In the genomic region with DNA sequence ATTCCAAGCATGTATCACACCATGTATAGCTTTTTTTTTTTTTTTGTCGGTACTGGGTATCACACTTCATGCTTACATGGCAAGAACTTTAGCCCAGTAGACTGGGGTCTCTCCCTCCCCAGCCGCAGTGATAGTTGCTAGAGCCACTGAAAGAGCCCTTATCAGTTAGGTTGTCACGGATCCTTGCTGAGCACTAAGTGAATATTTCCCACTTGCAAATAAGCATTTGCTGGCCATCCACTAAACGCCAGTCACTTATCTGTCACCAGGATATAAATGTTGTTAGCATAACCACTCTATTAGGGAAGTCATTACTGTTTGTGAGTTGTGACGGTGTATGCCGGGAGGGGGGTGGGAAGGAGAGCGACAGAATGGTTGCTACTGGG, we compare ENCODE assay signal across 8 mouse cellular contexts. TPM values are rescaled to one million over a fixed set of nuclear protein-coding genes. Genes with fewer than 3 reads are reported as not detected.
DNase-seq lines count a peak whose midpoint lies in the region; ATAC-seq and TF ChIP-seq lines count a peak whose summit lies in the region.

No protein-coding gene starts in this region.

- H3K9ac ChIP-seq in lung, postnatal 0 days (replicated peaks; ENCODE audit: low read depth): no peak overlapping the region
- peak overlapping the region; percentile 92 for H3K9ac ChIP-seq in intestine, embryonic 16.5 days (ENCODE audit: low read depth, low read length)
- H3K9ac ChIP-seq in midbrain, embryonic 12.5 days (replicated peaks): peak overlapping the region; percentile 83

- no peaks in the 10 kb centered on the region for H3K9me3 ChIP-seq in lung, postnatal 0 days (ENCODE audit: low read length)
- no peaks in the 10 kb centered on the region for H3K9me3 ChIP-seq in intestine, embryonic 16.5 days (ENCODE audit: control insufficient read depth, low read length)
- no peaks in the 10 kb centered on the region for H3K9me3 ChIP-seq in midbrain, embryonic 12.5 days

- peaks cover 10% of the 10 kb centered on the region; the same call in 1 of the 2 replicates for H3K4me1 ChIP-seq in lung, postnatal 0 days (ENCODE audit: insufficient read depth, low read depth, low read length)
- no peaks in the 10 kb centered on the region for H3K4me1 ChIP-seq in embryonic fibroblast, embryonic 13.5 days (ENCODE audit: control insufficient read depth, insufficient read depth, low read length)
- peaks cover 12% of the 10 kb centered on the region for H3K4me1 ChIP-seq in intestine, embryonic 16.5 days (ENCODE audit: control insufficient read depth, insufficient read depth, low read length)
- H3K4me1 ChIP-seq in midbrain, embryonic 12.5 days: peaks cover 18% of the 10 kb centered on the region

- no peak for TF ChIP-seq POLR2A in embryonic fibroblast, embryonic 13.5 days (IDR thresholded peaks at IDR 0.05; ENCODE audit: low read depth, low read length)

- TF ChIP-seq CTCF in lung, postnatal 0 days (IDR thresholded peaks at IDR 0.05): no peak
- TF ChIP-seq CTCF in embryonic fibroblast, embryonic 13.5 days (IDR thresholded peaks at IDR 0.05; ENCODE audit: borderline replicate concordance, insufficient read depth, low read length): no peak

- no peak for DNase-seq in lung, postnatal 0 days (ENCODE audit: low spot score)
- no peak for DNase-seq in lung, postnatal 36 days
- DNase-seq in frontal cortex, postnatal 25 days (ENCODE audit: low spot score in 2 of 2): no peak
- DNase-seq in layer of hippocampus, postnatal 25 days (ENCODE audit: extremely low spot score in 1 of 2, low spot score in 1 of 2): no peak

- 2% methylated on average over 7 of the region's 7 CpGs for WGBS in lung, postnatal 0 days
- 3% methylated on average over 7 of the region's 7 CpGs for WGBS in intestine, embryonic 16.5 days
- WGBS in midbrain, embryonic 12.5 days: 8% methylated on average over 7 of the region's 7 CpGs

- H3K27me3 ChIP-seq in lung, postnatal 0 days (replicated peaks; ENCODE audit: insufficient read depth, low read length): no peaks in the 10 kb centered on the region
- H3K27me3 ChIP-seq in intestine, embryonic 16.5 days (replicated peaks; ENCODE audit: control insufficient read depth, insufficient read depth, low read length): 0 out of 2 replicates have a peak, but pooled peaks cover 3% of the 10 kb centered on the region
- no peaks in the 10 kb centered on the region for H3K27me3 ChIP-seq in midbrain, embryonic 12.5 days

- H3K4me3 ChIP-seq in lung, postnatal 0 days (ENCODE audit: low read depth, low read length): peak overlapping the region; percentile 93
- peak overlapping the region; percentile 44 for H3K4me3 ChIP-seq in embryonic fibroblast, embryonic 13.5 days (ENCODE audit: insufficient read depth, low read length)
- peak overlapping the region; percentile 89 for H3K4me3 ChIP-seq in intestine, embryonic 16.5 days (ENCODE audit: low read length)
- peak overlapping the region; percentile 83 for H3K4me3 ChIP-seq in midbrain, embryonic 12.5 days

- ATAC-seq in lung, postnatal 0 days: no peak; the same call in 1 of the 2 replicates
- peak; percentile 41; the same call in 1 of the 2 replicates for ATAC-seq in intestine, embryonic 16.5 days
- no peak; the same call in 1 of the 2 replicates for ATAC-seq in midbrain, embryonic 12.5 days (ENCODE audit: low FRiP score, low read depth)
- ATAC-seq in CD4-positive, CD25-positive, alpha-beta regulatory T cell, adult 4 months: no peak

- H3K4me2 ChIP-seq in lung, postnatal 0 days (replicated peaks; ENCODE audit: low read depth, low read length): peak overlapping the region; percentile 69
- H3K4me2 ChIP-seq in intestine, embryonic 16.5 days (ENCODE audit: low read depth, low read length): peak overlapping the region; percentile 82
- H3K4me2 ChIP-seq in midbrain, embryonic 12.5 days (replicated peaks): peak overlapping the region; percentile 92

- peak overlapping the region; percentile 90; the same call in 1 of the 2 replicates for H3K27ac ChIP-seq in lung, postnatal 0 days (ENCODE audit: low read length)
- H3K27ac ChIP-seq in embryonic fibroblast, embryonic 13.5 days (ENCODE audit: insufficient read depth, low read length): no peak overlapping the region
- H3K27ac ChIP-seq in intestine, embryonic 16.5 days (ENCODE audit: low read length): no peak overlapping the region
- peak overlapping the region; percentile 72 for H3K27ac ChIP-seq in midbrain, embryonic 12.5 days (replicated peaks)

- no peak for TF ChIP-seq EP300 in lung, postnatal 0 days (IDR thresholded peaks at IDR 0.05)

- peaks cover 3% of the 10 kb centered on the region; the same call in 1 of the 2 replicates for H3K36me3 ChIP-seq in lung, postnatal 0 days (ENCODE audit: insufficient read depth, low read length)
- H3K36me3 ChIP-seq in intestine, embryonic 16.5 days (ENCODE audit: control insufficient read depth, insufficient read depth, low read length): no peaks in the 10 kb centered on the region
- peaks cover 11% of the 10 kb centered on the region for H3K36me3 ChIP-seq in midbrain, embryonic 12.5 days

RNA-seq across cellular contexts. Expression of a gene that starts 0.4 kb away (rescaled TPM):
- polyA plus RNA-seq in lung, postnatal 0 days (2015; fragmentation: Nextera tagmentation; extraction: Ambion mirVana): 68.5 and 74.9 TPM in 2 replicates
- polyA plus RNA-seq in embryonic fibroblast, embryonic 13.5 days (2011; ENCODE audit: insufficient read length, low read depth, missing spikeins): 117 and 124 TPM in 2 replicates
- polyA plus RNA-seq in intestine, embryonic 16.5 days (2015; fragmentation: Nextera tagmentation; extraction: Ambion mirVana): 122 and 132 TPM in 2 replicates
- 203 and 210 TPM in 2 replicates for polyA plus RNA-seq in midbrain, embryonic 12.5 days (2016; fragmentation: Nextera tagmentation; extraction: Ambion mirVana)
- total RNA-seq in layer of hippocampus, postnatal 25 days (2021): 100 to 1,000 TPM; 118 to 131 TPM
- 10 to 100 TPM; 33.6 to 39.3 TPM for polyA plus RNA-seq in CD4-positive, CD25-positive, alpha-beta regulatory T cell, adult 4 months (2017; shearing (Covaris generic))

RNA-seq across cellular contexts. Expression of a gene that starts 19.9 kb away (rescaled TPM):
- polyA plus RNA-seq in lung, postnatal 0 days (2015; fragmentation: Nextera tagmentation; extraction: Ambion mirVana): 29.4 and 30.7 TPM in 2 replicates
- 24.1 and 24.4 TPM in 2 replicates for polyA plus RNA-seq in embryonic fibroblast, embryonic 13.5 days (2011; ENCODE audit: insufficient read length, low read depth, missing spikeins)
- polyA plus RNA-seq in intestine, embryonic 16.5 days (2015; fragmentation: Nextera tagmentation; extraction: Ambion mirVana): 124 and 132 TPM in 2 replicates
- 38.7 and 40.4 TPM in 2 replicates for polyA plus RNA-seq in midbrain, embryonic 12.5 days (2016; fragmentation: Nextera tagmentation; extraction: Ambion mirVana)
- 1 to 10 TPM; 4.8 to 5.3 TPM for total RNA-seq in layer of hippocampus, postnatal 25 days (2021)
- 10 to 100 TPM; 68.4 to 82.3 TPM for polyA plus RNA-seq in CD4-positive, CD25-positive, alpha-beta regulatory T cell, adult 4 months (2017; shearing (Covaris generic))

Comparison
In these comparisons a context has a peak if more than half of its experiments do, and no peak if none do; other contexts are left out.
1. H3K27ac ChIP-seq: peak in lung, postnatal 0 days (single experiment) and midbrain, embryonic 12.5 days (single experiment); none in embryonic fibroblast, embryonic 13.5 days (single experiment) and intestine, embryonic 16.5 days (single experiment).
2. Peak in every context shown above with its lines, with median percentiles within 50 percentile points of each other: H3K4me2 ChIP-seq and H3K4me3 ChIP-seq.